Mouse (Mus musculus) large intestine, adult 2 months (tissue): ENCODE data around the gene Csrp2. TPM values are rescaled to one million over a fixed set of nuclear protein-coding genes. Genes with fewer than 3 reads are reported as not detected.
A peak's percentile ranks its signal among the peaks of the same experiment; 100 is the strongest.

Experiments
- DNase-seq: peaks from one replicate; pipeline ENCODE4 v3.0.0-alpha.2; 2012; ENCODE audit warnings: low read depth, low spot score
- WGBS: fragments of 180-500 bp; shearing (Covaris S2); methylation state at CpG from one replicate; pipeline ENCODE4 v1.1.7; 2018; 5-methylcytosine and 5-hydroxymethylcytosine counted together
- polyA plus RNA-seq: library from polyadenylated mRNA; depleted of rRNA; stranded (reverse); fragments of >200 nt; gene quantifications from 2 replicates; pipeline ENCODE4 v1.2.3, GENCODE M21; 2012; rRNA removed

Gene Csrp2
- polyA plus RNA-seq, 1 experiment: 109 TPM

DNA sequence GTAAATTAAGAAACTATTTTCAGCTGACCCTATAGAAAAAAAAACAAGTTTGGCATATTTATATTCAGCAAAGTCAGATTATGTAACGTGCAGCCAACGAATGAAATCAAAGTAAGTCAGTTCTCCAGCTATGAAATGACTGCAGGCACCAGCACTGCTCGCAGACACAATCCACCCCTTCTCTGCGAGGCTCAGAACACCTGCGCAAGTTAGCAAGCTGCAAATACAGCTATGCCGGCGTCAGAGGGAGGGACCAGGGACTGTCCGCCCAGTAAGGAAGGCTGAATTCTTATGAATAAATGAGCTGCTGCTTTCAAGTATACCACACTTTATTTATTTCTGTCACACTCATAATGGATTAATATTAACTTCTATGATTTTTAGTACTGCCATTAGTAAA is 40.2 kb downstream of the Csrp2 start:
- no peak for DNase-seq
- WGBS: 93% methylated on average over 8 of the region's 8 CpGs

DNA sequence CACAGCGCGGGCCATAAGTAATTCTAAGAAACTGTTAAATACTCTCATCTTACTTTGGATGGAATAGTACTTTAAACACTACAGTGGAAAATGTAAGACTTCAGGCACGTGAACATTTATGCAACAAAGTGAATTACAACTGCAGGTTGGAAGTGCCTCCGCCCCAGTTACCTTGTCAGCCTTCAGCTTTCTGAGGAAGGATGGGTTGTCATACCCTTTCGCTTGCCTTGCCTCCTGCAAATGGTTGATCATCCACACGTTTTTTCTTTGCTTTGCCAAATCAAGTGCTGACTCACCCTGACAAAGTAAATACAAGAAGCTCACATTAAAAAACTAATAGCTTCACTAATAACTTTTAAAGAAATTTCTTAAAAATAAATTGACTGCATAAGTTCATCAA is 41.3 kb downstream of the Csrp2 start:
- no peak for DNase-seq
- 80% methylated on average over 6 of the region's 6 CpGs for WGBS

DNA sequence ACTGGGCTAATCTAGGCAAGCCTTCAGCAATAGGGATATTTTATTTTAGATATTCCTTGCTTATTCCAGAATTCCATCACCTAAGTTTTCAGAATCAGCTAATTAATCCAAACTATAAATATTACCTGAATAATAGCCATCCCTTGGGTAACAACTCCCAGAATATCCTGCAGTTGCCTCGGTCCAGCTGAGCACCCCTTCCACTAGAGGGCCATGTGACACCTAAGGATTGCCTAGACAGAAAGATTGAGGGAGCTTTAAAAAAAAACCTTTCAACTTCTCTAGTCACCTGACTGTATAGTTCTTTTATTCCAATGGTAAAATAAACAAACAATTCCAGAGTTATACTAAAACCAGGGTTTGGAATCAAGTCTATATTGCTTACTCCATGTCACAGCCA is 42.6 kb downstream of the Csrp2 start:
- WGBS: 19% methylated on average over 1 of the region's 1 CpGs
- DNase-seq: no peak

DNA sequence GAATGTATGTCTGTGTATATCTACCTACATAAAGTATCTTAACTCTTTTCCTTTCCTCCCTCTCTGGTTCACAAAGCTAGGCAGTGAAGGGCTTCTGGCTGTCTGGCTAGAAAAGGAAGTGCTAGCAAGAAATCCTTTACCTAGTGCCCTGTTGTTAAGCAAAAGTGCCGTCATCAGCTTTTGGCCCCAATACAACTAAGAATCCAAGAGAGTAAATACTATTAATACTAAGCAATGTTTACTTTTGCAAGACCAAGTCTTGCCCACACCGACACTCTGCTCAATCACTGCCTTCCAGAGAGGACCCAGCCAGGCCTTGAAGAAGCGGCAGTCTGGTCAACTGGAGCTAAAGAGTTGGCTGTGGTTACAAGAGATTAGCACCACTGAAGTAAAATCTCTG is 51.5 kb downstream of the Csrp2 start:
- DNase-seq: no peak
- whole genome bisulfite sequencing: 44% methylated on average over 3 of the region's 3 CpGs

DNA sequence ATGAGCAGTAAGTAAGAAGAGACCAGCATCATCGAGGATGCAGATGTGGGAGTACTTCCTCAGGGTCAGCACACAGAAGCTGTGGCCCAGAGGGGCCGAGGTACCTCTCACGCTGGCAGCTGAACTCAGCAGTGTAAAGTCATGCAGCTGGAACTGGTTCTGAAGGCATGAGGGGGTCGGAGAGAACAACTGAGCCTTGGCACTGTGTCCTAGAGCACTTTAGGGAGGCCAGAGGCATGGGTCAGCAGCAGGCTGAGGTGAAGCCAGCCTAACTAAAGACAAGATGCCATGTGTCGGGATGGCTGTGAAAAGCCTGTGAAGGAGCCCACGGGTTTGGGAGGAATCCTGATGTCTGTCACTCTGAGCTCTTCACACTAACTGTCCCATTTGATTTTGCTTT is 51.9 kb downstream of the Csrp2 start:
- 69% methylated on average over 6 of the region's 6 CpGs for WGBS
- no peak for DNase-seq

DNA sequence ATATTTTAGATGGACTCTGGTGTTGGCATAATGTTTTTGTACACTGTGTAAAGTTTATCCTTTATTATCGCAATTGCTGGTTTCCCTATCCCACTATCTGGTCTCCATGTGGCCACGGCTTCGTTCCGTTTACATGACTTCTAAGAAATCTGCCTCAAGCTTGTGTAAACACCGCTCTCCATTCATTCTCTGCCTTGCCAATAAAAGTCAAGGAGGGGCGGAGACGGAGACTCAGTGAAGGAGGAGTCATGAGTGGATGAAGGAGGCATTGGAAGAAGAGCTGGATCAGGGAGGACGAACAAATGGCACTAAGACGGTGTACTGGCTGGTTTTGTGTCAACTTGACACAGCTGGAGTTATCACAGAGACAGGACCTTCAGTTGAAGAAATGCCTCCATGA is 52.4 kb downstream of the Csrp2 start:
- DNase-seq: peak; percentile 38

DNA sequence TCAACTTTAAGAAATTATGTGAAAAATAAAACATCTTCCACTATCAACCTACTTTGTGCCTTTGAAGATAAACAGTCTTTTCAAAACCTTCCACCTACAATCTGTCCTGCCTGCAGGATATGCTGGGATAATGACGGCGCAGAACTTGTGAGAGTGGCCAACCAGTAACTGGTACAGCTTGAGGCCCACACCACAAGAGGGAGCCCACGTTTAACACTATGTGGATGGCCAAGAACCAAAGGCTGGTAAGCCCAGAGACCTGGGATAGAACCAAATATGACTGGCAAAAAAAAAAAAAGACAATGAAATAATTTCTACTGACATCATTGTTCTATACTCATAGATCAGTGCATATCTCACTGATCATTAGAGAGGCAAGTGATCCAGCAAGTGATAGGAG is 54.9 kb downstream of the Csrp2 start:
- WGBS: 51% methylated on average over 3 of the region's 3 CpGs
- no peak for DNase-seq

More for the DNA sequence above, 52.4 kb downstream of the Csrp2 start:
- WGBS: 17% methylated on average over 9 of the region's 9 CpGs

DNA sequence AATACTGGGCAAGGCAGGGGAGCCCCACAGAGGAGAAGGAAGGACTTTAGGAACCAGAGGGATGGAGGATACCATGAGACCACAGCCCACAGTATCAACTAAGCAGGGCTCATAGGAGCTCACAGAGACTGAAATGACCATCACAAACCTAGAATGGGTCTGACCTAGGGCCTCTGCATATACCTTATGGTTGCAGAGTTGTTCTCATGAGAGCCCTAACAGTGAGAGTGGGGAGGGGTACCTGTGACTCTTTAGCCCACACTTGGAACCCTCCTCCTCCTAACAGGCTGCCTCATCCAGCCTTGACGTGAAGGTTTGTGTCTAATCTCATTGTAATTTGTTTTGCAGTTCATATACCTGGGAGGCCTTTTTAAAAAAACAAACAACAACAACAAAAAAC is 55.3 kb downstream of the Csrp2 start:
- WGBS: 93% methylated on average over 1 of the region's 1 CpGs
- no peak for DNase-seq

DNA sequence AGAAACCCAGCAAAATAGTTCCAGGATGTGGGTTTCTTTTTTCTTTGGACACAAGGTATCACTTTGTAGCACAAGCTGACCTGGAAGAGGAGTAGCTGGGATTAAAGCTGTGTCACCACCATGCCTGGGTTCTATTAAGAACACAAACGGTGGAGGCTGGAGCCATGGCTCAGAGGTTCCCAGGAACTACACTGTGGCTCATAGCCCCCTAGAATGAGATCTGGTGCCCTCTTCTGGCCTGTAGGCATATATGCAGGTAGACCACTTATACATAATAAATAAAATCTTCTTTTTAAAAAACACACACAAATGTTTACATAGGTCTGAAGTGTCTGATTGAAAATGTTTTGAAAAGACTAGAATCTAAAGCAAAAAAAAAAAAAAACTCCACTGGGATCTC is 56.5 kb downstream of the Csrp2 start:
- no peak for DNase-seq
- WGBS: 5% methylated on average over 1 of the region's 1 CpGs

DNA sequence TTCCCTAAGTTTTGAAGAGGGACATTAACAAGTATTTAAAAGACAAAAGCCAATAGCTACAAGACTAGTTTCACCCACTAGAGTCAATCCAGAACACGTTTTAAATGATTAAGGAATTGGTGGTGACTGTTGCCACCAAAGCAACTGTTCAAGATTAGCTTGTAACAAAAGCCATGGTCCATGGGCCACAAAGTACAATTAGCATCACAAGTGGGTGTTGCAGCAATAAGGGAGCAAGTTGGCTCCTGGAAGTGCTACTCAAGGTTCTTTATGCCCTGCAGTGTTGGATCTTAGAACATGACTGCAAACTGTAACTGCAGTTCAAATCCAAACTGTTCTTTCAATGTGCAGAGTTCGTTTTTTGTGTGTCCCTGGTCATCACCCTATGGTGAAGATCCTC is 57.8 kb downstream of the Csrp2 start:
- 70% methylated on average over 2 of the region's 2 CpGs for WGBS
- DNase-seq: no peak

DNA sequence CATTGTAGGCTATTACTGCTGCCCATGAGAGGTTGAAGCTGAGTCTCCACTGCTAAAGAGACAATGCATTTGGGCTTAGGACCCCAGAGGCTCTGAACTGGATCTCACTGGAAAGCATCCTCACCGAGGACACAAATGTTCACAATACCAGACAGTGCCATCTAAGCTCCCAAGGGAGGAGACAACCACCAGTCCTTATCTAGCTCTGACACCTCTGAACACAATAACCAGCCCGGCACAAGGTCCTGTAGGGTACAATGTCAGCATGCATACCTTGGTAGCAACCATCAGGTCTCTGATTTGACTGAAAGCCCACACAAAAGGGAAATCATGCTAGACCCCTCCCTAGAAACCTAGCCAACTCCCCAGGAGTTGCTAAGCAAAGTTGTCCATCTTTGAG is 59.8 kb downstream of the Csrp2 start:
- 84% methylated on average over 2 of the region's 2 CpGs for WGBS
- DNase-seq: no peak

DNA sequence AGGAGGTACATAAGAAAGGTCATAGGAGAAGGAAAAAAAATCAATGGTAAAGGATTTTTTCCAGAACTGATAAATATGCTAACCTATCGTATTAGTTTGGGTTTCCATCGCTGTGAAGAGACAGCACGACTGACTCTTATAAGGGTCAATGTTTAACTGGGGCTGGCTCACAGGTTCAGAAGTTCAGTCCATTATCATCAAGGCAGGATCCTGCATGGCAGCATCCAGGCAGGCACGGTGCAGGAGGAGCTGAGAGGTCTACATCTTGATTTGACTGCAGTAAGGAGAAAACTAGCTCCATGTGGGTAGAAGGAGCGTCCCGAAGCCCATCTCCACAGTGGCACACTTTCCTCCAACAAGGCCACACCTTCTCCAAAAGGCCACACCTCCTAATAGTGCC is 60.9 kb downstream of the Csrp2 start:
- DNase-seq: no peak
- 69% methylated on average over 6 of the region's 6 CpGs for WGBS

DNA sequence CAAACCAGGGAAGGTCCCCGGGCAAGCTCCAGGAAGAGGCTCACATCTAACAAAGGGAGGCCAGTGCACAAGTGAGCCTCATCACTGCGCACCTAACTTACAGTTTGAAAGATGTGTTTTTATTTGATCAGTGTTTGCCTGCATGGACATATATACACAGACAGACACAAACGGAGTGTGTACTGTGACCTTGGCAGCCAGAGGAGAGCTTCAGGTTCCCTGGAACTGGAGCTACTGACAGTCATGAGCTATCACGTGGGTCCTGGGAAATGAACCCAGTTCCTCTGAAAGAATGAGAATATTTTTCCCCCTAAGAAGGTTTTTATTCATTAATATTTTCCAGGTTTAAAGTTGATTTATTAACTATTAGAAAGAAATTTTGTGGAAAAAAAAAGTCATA is 63.2 kb downstream of the Csrp2 start:
- whole genome bisulfite sequencing: 75% methylated on average over 4 of the region's 4 CpGs
- DNase-seq: no peak

DNA sequence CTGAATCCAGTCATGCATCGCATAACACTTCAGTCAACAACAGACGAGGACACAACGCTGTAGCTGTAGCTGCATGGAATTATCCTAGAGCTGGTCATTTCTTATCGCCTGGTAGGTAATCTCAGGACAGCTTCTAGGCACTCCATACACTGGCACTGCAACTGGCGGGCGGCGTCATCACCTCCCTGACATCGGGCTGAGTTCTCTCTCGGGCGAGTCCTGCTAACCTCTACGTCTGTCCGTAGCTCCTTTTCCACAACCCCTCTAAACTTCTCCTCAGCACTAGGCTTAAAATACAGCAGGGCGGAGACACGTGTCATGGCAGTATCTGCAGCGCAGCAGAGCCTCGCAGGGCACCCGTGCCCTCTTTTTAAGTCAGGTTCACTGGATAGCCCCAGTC is 67.1 kb downstream of the Csrp2 start:
- no peak for DNase-seq
- 89% methylated on average over 17 of the region's 17 CpGs for WGBS

Other genes with a start within 250 kb of the Csrp2 start
- 1.2 TPM in 2 replicates for gene E2f7, start 174.3 kb upstream of the Csrp2 start, polyA plus RNA-seq
- 6.3 and 12.9 TPM in 2 replicates for gene Zdhhc17, start 90.4 kb downstream of the Csrp2 start, polyA plus RNA-seq
- gene Osbpl8, start 245.0 kb downstream of the Csrp2 start, polyA plus RNA-seq: 1.1 and 2.1 TPM in 2 replicates